Mouse (Mus musculus) lung, postnatal 0 days (tissue): ENCODE results near the gene Ifnl2.

Experiments
- CTCF ChIP-seq: IDR thresholded peaks from 2 replicates; pipeline ENCODE4 v1.5.1; 2016; ENCODE audit warnings: antibody characterized with exemption, mild to moderate bottlenecking
- EP300 ChIP-seq: IDR thresholded peaks from 2 replicates; pipeline ENCODE4 v1.6.1; 2016; ENCODE audit warnings: antibody characterized with exemption, mild to moderate bottlenecking, control low read depth

DNA sequence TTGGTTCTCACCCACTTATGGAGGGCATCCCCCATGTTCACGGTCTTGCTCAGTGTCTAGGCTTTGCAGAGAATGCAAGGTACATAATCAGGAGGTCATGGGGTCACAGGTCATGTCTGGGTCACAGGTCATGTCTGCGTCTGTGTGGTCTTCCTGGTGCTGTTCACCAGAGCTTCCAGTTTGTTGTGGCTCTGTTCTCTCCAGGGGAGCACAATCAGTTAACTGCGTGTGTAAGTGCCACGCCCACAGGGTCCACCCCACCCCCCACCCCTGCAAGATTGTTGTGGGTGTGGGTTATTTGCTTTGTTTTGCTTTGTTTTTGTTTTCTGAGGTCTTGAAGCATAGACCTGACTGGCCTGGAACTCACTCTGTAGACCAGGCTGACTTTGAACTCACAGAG is 26.1 kb downstream of the Ifnl2 start:
- TF ChIP-seq CTCF (no peak), EP300 (no peak)
